Mouse (Mus musculus) embryonic facial prominence, embryonic 14.5 days (tissue): ENCODE data around the gene Olfr93. TPM values are rescaled to one million over a fixed set of nuclear protein-coding genes. Genes with fewer than 3 reads are reported as not detected.
"Not testable (repeated sequence)": the region's sequence is repeated elsewhere in the genome, so short reads cannot be mapped to it uniquely, and the experiment has no call there.

Experiments
- ATAC-seq: fragments of 200-750 bp; cut with Nextera tagmentation; 2 replicates; pipeline ENCODE4 v1.8.0; 2017; ENCODE audit warnings: low read depth, moderate number of reproducible peaks, moderate TSS enrichment
- DNase-seq: peaks from one replicate; pipeline ENCODE4 v3.0.0-alpha.2; 2015; ENCODE audit warnings: low spot score
- H3K27ac ChIP-seq: fragments of 300-500 bp; sonication (generic); replicated peaks from 2 replicates; pipeline ENCODE4 v1.5.1; 2014; ENCODE audit warnings: low read depth, mild to moderate bottlenecking, low read length, moderate library complexity
- H3K27me3 ChIP-seq: fragments of 300-500 bp; sonication (generic); replicated peaks from 2 replicates; pipeline ENCODE4 v1.6.1; 2014; ENCODE audit warnings: low read length; ENCODE audit not compliant: control insufficient read depth, insufficient read depth
- H3K36me3 ChIP-seq: fragments of 300-500 bp; sonication (generic); 2 replicates; pipeline ENCODE4 v1.6.1; 2014; ENCODE audit warnings: low read length, mixed read lengths; ENCODE audit not compliant: control insufficient read depth, insufficient read depth
- H3K4me1 ChIP-seq: fragments of 300-500 bp; sonication (generic); 2 replicates; pipeline ENCODE4 v1.6.1; 2014; ENCODE audit warnings: antibody characterized with exemption, low read length; ENCODE audit not compliant: control insufficient read depth, insufficient read depth
- H3K4me2 ChIP-seq: fragments of 300-500 bp; sonication (generic); 2 replicates; pipeline ENCODE4 v1.6.1; 2014; ENCODE audit warnings: low read depth, mild to moderate bottlenecking, low read length, moderate library complexity, mixed read lengths
- H3K4me3 ChIP-seq: fragments of 300-500 bp; sonication (generic); 2 replicates; pipeline ENCODE4 v1.5.1; 2014; ENCODE audit warnings: low read depth, mild to moderate bottlenecking, low read length
- H3K9ac ChIP-seq: fragments of 300-500 bp; sonication (generic); 2 replicates; pipeline ENCODE4 v1.6.1; 2014; ENCODE audit warnings: low read depth, mild to moderate bottlenecking, low read length, moderate library complexity, mixed read lengths
- H3K9me3 ChIP-seq: fragments of 300-500 bp; sonication (generic); 2 replicates; pipeline ENCODE4 v1.6.1; 2016; ENCODE audit warnings: low read length; ENCODE audit not compliant: control insufficient read depth
- WGBS: fragments of 180-500 bp; shearing (Covaris S2); extraction: QIAGEN DNeasy Blood & Tissue Kit; methylation state at CpG from one replicate; pipeline ENCODE4 v1.1.7; 2014; 5-methylcytosine and 5-hydroxymethylcytosine counted together
- polyA plus RNA-seq: library from polyadenylated mRNA; unstranded; fragments of >200 nt; fragmentation: Nextera tagmentation; extraction: Ambion mirVana; gene quantifications from 2 replicates; pipeline ENCODE4 v1.2.1, GENCODE M21; 2014

Gene Olfr93
- polyA plus RNA-seq, 1 experiment from 2014 or later: not detected

DNA sequence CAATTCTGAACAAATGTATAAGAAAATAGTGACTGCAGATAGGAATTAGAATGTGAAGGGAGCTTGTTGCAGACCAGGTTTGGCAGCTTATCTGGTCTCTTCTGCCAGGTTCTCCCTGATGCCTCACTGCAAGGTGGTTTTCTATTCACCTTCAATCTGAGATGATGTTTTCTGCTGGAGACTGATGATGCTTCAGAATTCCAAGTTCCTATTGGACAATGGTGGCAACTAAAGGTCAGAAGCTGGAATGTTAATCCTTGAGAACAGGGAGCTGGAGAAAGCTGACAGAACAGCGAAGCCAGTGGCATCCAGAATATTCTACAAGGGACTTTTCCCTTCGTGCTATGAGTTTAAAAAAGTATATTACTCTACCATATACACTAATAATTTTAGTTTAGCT, 29.4 kb upstream of the Olfr93 start:
- ATAC-seq: no peak
- no peak overlapping the region for H3K4me3 ChIP-seq
- no peaks in the 10 kb centered on the region for H3K36me3 ChIP-seq
- WGBS: 34% methylated on average over 2 of the region's 2 CpGs
- peak; percentile 4 for DNase-seq
- peaks cover 6% of the 10 kb centered on the region for H3K27me3 ChIP-seq
- H3K9me3 ChIP-seq: no peaks in the 10 kb centered on the region
- H3K9ac ChIP-seq: no peak overlapping the region
- no peak overlapping the region for H3K27ac ChIP-seq
- H3K4me2 ChIP-seq: no peak overlapping the region
- H3K4me1 ChIP-seq: no peaks in the 10 kb centered on the region

DNA sequence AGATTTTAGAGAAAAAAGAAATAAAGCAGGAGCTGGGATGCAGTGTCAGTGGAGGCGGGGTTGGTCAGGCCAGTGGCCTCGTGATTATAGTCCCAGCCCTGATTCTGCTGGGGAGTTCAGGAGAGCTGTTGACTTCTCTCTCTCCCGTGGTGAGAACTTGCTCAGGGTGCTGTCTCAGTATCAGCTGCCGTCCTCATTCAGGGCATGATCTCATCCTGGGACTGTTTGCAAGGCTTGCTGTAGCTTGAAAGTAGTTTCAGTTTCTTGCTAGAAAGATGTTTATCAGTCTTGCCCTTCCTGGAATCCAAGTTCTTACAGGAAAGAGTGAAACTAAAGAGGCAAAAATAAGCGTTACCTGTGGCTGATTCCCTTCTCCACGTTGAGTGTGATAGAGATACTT, 24.2 kb upstream of the Olfr93 start:
- Histone ChIP-seq H3K4me1 (no peaks in the 10 kb centered on the region), H3K36me3 (no peaks in the 10 kb centered on the region), H3K9ac (no peak overlapping the region), H3K9me3 (no peaks in the 10 kb centered on the region), H3K4me2 (no peak overlapping the region), H3K27ac (no peak overlapping the region), H3K4me3 (no peak overlapping the region), H3K27me3 (no peaks in the 10 kb centered on the region)
- WGBS: 45% methylated on average over 6 of the region's 6 CpGs
- ATAC-seq (no peak), DNase-seq (no peak)

DNA sequence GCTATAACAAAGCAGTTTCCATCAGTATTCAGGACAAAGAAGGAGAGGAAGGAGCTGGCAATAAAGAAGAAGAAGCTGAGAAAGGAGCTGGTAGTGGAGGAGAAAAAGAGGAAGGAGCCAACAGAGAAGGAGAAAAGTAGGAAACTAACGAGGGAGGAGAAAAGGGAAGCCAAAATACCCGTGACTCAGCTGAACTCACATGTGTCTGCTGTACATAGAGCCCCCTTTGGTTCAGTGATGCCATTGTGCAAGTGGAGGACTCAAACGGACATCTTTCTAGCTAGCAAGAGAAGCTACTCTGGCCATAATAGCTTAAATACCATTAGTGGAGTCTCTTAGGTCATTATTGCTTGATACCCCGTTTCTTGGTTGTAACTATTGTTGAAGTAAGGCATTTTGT, 29.9 kb downstream of the Olfr93 start:
- not testable (repeated sequence) for H3K4me2 ChIP-seq, H3K27me3 ChIP-seq, H3K27ac ChIP-seq, H3K9ac ChIP-seq, H3K9me3 ChIP-seq, ATAC-seq, H3K36me3 ChIP-seq, H3K4me3 ChIP-seq, DNase-seq, H3K4me1 ChIP-seq
- WGBS: 81% methylated on average over 4 of the region's 4 CpGs

DNA sequence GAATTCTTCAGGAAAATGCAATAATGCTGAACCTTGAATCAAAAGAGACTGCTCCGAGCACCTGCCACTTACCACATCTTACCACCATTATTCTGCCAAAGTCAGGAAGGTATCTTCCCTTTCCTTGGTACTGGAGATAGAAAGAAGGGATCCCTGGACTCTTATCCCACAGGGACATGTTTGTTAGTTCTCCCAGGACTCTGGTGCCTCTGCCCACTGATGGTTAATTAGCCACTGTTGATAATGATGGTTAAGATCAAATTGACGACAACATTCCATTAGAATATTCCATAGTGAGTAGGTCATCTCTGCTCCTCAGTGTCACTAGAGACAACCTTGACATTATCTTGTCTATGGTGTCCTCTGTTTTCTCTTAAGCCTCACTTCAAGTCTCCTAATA, 41.3 kb downstream of the Olfr93 start, which contains the start of gene Olfr92:
Olfr92 (minus strand) TSS at position 101 of the 400 bp plus-strand sequence.
- ATAC-seq (no peak), DNase-seq (no peak)
- Histone ChIP-seq H3K36me3 (no peaks in the 10 kb centered on the region), H3K27ac (no peak within 1 kb of the TSS), H3K9ac (no peak within 1 kb of the TSS), H3K9me3 (no peaks in the 10 kb centered on the region), H3K27me3 (no peaks in the 10 kb centered on the region), H3K4me3 (no peak within 1 kb of the TSS), H3K4me1 (no peaks in the 10 kb centered on the region), H3K4me2 (no peak within 1 kb of the TSS)
- WGBS: 88% methylated on average over 2 of the region's 2 CpGs

DNA sequence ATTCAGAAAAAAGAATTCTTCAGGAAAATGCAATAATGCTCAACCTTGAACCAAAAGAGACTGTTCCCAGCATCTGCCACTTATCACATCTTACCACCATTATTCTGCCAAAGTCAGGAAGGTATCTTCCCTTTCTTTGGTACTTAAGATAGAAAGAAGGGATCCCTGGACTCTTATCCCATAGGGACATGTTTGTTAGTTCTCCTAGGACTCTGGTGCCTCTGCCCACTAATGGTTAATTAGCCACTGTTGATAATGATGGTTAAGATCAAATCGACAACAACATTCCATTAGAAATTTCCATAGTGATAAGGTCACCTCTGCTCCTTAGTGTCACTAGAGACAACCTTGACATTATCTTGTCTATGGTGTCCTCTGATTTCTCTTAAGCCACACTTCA, 63.1 kb downstream of the Olfr93 start, which contains the start of gene Olfr91:
Olfr91 (minus strand) TSS at position 101 of the 400 bp plus-strand sequence.
- WGBS: 78% methylated on average over 1 of the region's 1 CpGs
- DNase-seq: no peak
- Histone ChIP-seq H3K36me3 (no peaks in the 10 kb centered on the region), H3K4me3 (no peak within 1 kb of the TSS), H3K27me3 (no peaks in the 10 kb centered on the region), H3K4me1 (no peaks in the 10 kb centered on the region), H3K9ac (no peak within 1 kb of the TSS), H3K4me2 (no peak within 1 kb of the TSS), H3K9me3 (no peaks in the 10 kb centered on the region), H3K27ac (no peak within 1 kb of the TSS)
- ATAC-seq: no peak

DNA sequence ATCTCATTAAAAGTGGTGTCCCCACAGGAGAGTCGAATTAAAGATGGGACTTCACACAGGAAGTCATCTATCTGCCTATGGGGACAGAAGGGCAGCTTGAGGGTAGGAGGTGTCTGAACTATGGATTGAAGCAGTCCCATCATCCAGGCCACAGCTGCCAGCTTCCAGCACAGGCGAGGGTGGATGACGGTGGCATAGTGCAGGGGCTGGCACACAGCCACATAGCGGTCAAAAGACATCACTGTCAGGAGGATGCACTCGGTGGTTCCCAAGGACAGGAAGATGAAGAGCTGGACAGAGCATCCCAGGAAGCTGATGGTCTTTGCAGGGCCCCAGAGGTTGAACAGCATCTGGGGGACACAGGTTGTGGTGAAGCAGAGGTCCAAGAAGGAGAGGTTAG, 68.0 kb downstream of the Olfr93 start:
- no peak overlapping the region for H3K27ac ChIP-seq
- DNase-seq: no peak
- H3K4me3 ChIP-seq: no peak overlapping the region
- no peaks in the 10 kb centered on the region for H3K27me3 ChIP-seq
- no peak overlapping the region for H3K9ac ChIP-seq
- no peak for ATAC-seq
- 87% methylated on average over 5 of the region's 5 CpGs for WGBS
- no peaks in the 10 kb centered on the region for H3K36me3 ChIP-seq
- no peaks in the 10 kb centered on the region for H3K9me3 ChIP-seq
- H3K4me2 ChIP-seq: no peak overlapping the region
- no peaks in the 10 kb centered on the region for H3K4me1 ChIP-seq

DNA sequence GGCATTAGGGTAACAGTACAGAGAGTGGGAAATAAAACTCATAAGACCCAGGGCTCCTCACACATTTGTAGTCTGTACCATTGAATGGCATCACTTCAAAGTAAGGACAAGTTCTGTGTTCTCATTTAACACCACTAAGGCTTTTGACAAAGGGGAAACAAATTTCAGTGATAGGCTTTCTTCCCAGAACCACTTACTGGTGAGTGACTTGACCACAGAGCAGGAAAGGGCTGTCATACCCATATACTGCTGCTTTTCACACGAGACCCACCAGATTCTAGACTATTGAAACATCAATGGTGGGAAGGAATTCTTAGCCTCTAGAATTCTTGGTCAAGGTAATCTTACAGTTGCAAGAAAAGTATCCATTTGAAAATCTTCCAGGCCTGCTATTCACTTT, 69.1 kb downstream of the Olfr93 start:
- DNase-seq (no peak), ATAC-seq (no peak)
- Histone ChIP-seq H3K4me2 (no peak overlapping the region), H3K27ac (no peak overlapping the region), H3K4me1 (no peaks in the 10 kb centered on the region), H3K27me3 (no peaks in the 10 kb centered on the region), H3K9ac (no peak overlapping the region), H3K36me3 (no peaks in the 10 kb centered on the region), H3K4me3 (no peak overlapping the region), H3K9me3 (no peaks in the 10 kb centered on the region)
- WGBS: 86% methylated on average over 1 of the region's 1 CpGs

Other genes with a start within 250 kb of the Olfr93 start
- gene Rnf39, start 218.6 kb downstream of the Olfr93 start, polyA plus RNA-seq: 1.2 and 2.7 TPM in 2 replicates
- 125 and 130 TPM in 2 replicates for gene Ppp1r11, start 209.8 kb downstream of the Olfr93 start, polyA plus RNA-seq
- gene Znrd1, start 202.9 kb downstream of the Olfr93 start, polyA plus RNA-seq: 89.6 and 94.7 TPM in 2 replicates
- gene Znrd1as, start 202.9 kb downstream of the Olfr93 start, polyA plus RNA-seq: 5.9 and 6.1 TPM in 2 replicates
- not detected in 2 replicates for gene 2410137M14Rik, start 180.3 kb downstream of the Olfr93 start, polyA plus RNA-seq
- 0.21 and 0.22 TPM in 2 replicates for gene H2-M5, start 172.0 kb downstream of the Olfr93 start, polyA plus RNA-seq
- 45.5 and 64.8 TPM in 2 replicates for gene Zfp57, start 160.3 kb downstream of the Olfr93 start, polyA plus RNA-seq
- gene Mog, start 138.1 kb downstream of the Olfr93 start, polyA plus RNA-seq: 0.12 and 0.22 TPM in 2 replicates
- 8.4 and 10.2 TPM in 2 replicates for gene Gabbr1, start 115.5 kb downstream of the Olfr93 start, polyA plus RNA-seq
- gene Olfr90, start 73.0 kb downstream of the Olfr93 start, polyA plus RNA-seq: 0.12 TPM in 1 of 2 replicates, not detected in the other
- gene Olfr91, start 63.2 kb downstream of the Olfr93 start, polyA plus RNA-seq: 0.04 TPM in 1 of 2 replicates, not detected in the other
- not detected in 2 replicates for gene Olfr92, start 41.4 kb downstream of the Olfr93 start, polyA plus RNA-seq
- gene Ubd, start 32.4 kb upstream of the Olfr93 start, polyA plus RNA-seq: 0.22 TPM in 1 of 2 replicates, not detected in the other
- gene Olfr94, start 39.5 kb upstream of the Olfr93 start, polyA plus RNA-seq: 0.10 and 0.21 TPM in 2 replicates
- not detected in 2 replicates for gene Olfr95, start 51.6 kb upstream of the Olfr93 start, polyA plus RNA-seq
- gene Olfr96, start 58.7 kb upstream of the Olfr93 start, polyA plus RNA-seq: 0.29 TPM in 1 of 2 replicates, not detected in the other
- not detected in 2 replicates for gene Olfr97, start 75.8 kb upstream of the Olfr93 start, polyA plus RNA-seq
- gene Olfr98, start 102.3 kb upstream of the Olfr93 start, polyA plus RNA-seq: not detected in 2 replicates
- 1.5 and 2.1 TPM in 2 replicates for gene H2-M3, start 108.7 kb upstream of the Olfr93 start, polyA plus RNA-seq
- 0.25 TPM in 1 of 2 replicates, not detected in the other for gene Olfr99, start 122.0 kb upstream of the Olfr93 start, polyA plus RNA-seq
- gene Olfr101, start 142.8 kb upstream of the Olfr93 start, polyA plus RNA-seq: not detected in 2 replicates
- gene Olfr102, start 155.6 kb upstream of the Olfr93 start, polyA plus RNA-seq: not detected in 2 replicates
- gene Olfr103, start 178.2 kb upstream of the Olfr93 start, polyA plus RNA-seq: 0.18 TPM in 1 of 2 replicates, not detected in the other
- 0.08 TPM in 1 of 2 replicates, not detected in the other for gene Olfr104-ps, start 198.1 kb upstream of the Olfr93 start, polyA plus RNA-seq
- gene Olfr105-ps, start 217.5 kb upstream of the Olfr93 start, polyA plus RNA-seq: not detected in 2 replicates
- not detected in 2 replicates for gene Olfr106-ps, start 228.9 kb upstream of the Olfr93 start, polyA plus RNA-seq
- gene Olfr107, start 237.7 kb upstream of the Olfr93 start, polyA plus RNA-seq: not detected in 2 replicates